Mouse (Mus musculus) mouse embryonic stem cell (cell line): ENCODE data around the gene Rcor1.

Experiments
- in situ Hi-C, 2 experiments: fragments of 300-500 bp; cut with MboI; formaldehyde crosslinking; loops; 1 replicate in 1 of 2; 3 replicates in 1 of 2; pipeline ENCODE4 v1.14.3; 2019 to 2020; ENCODE audit warnings: low sequenced_read_pairs in 2 of 2, low pct_unique_long_range_greater_than_20kb in 1 of 2, mixed read lengths in 1 of 2; ENCODE audit not compliant: unreplicated experiment in 1 of 2

Rcor1 gene

GRCm38 (mm10) chr12:111151422-111152156, 112.4 kb downstream of the Rcor1 start:
- in situ Hi-C loops: no loop called here

GRCm38 (mm10) chr12:111152579-111152978, 113.4 kb downstream of the Rcor1 start:
- in situ Hi-C loops: no loop called here

- in situ Hi-C loops: no loop called here
Observed at GRCm38 (mm10) chr12:111152981-111153710, 114.0 kb downstream of the Rcor1 start.

GRCm38 (mm10) chr12:111153946-111154345, 114.8 kb downstream of the Rcor1 start:
- in situ Hi-C loops: no loop called here

GRCm38 (mm10) chr12:111154641-111155040, 115.5 kb downstream of the Rcor1 start:
- in situ Hi-C loops: no loop called here

GRCm38 (mm10) chr12:111155756-111156155, 116.6 kb downstream of the Rcor1 start:
- in situ Hi-C loops: no loop called here

GRCm38 (mm10) chr12:111159659-111160428, 120.7 kb downstream of the Rcor1 start:
- in situ Hi-C loops: no loop called here

GRCm38 (mm10) chr12:111160871-111161270, 121.7 kb downstream of the Rcor1 start:
- in situ Hi-C loops: no loop called here

- in situ Hi-C loops: no loop called here
Observed at GRCm38 (mm10) chr12:111161943-111162311, 122.8 kb downstream of the Rcor1 start.

GRCm38 (mm10) chr12:111162312-111163061, 123.3 kb downstream of the Rcor1 start:
- in situ Hi-C loops: no loop called here

GRCm38 (mm10) chr12:111164310-111164751, 125.2 kb downstream of the Rcor1 start:
- in situ Hi-C loops: no loop called here

GRCm38 (mm10) chr12:111165146-111165812, 126.1 kb downstream of the Rcor1 start:
- in situ Hi-C loops: no loop called here
